Mouse (Mus musculus) kidney, adult 2 months (tissue): Measurements from ENCODE around the gene Naa38.

Source experiments
- CTCF ChIP-seq: fragments of 200-500 bp; conservative IDR thresholded peaks from 2 replicates; pipeline ENCODE4 v1.5.1; 2011; ENCODE audit warnings: low read depth, mild to moderate bottlenecking, control low read depth, low read length, moderate library complexity, mixed read lengths; ENCODE audit not compliant: insufficient read depth, insufficient read length
- POLR2A ChIP-seq: fragments of 200-500 bp; IDR thresholded peaks from one replicate; pipeline ENCODE4 v1.6.1; 2011; ENCODE audit warnings: low read depth, low read length, control low read depth

GRCm38 (mm10) chr11:69422842-69423241, 27.6 kb downstream of the Naa38 start:
- TF ChIP-seq POLR2A (no peak), CTCF (no peak)
